Mouse (Mus musculus) midbrain, embryonic 15.5 days (tissue): ENCODE data around the gene Cenpe. TPM values are rescaled to one million over a fixed set of nuclear protein-coding genes. Genes with fewer than 3 reads are reported as not detected.

Experiments used
- ATAC-seq: fragments of 200-750 bp; cut with Nextera tagmentation; replicated peaks from 2 replicates; pipeline ENCODE4 v1.8.0; 2017; ENCODE audit warnings: moderate TSS enrichment
- H3K27ac ChIP-seq: fragments of 300-500 bp; sonication (generic); 2 replicates; pipeline ENCODE4 v1.5.1; 2015; ENCODE audit warnings: mild to moderate bottlenecking, inconsistent platforms
- H3K27me3 ChIP-seq: fragments of 300-500 bp; sonication (generic); replicated peaks from 2 replicates; pipeline ENCODE4 v1.6.1; 2015; ENCODE audit warnings: inconsistent platforms
- H3K36me3 ChIP-seq: fragments of 300-500 bp; sonication (generic); replicated peaks from 2 replicates; pipeline ENCODE4 v1.6.1; 2015; ENCODE audit warnings: inconsistent platforms
- H3K4me1 ChIP-seq: fragments of 300-500 bp; sonication (generic); 2 replicates; pipeline ENCODE4 v1.6.1; 2015; ENCODE audit warnings: inconsistent platforms
- H3K4me2 ChIP-seq: fragments of 300-500 bp; sonication (generic); 2 replicates; pipeline ENCODE4 v1.6.1; 2015; ENCODE audit warnings: inconsistent platforms, mild to moderate bottlenecking, moderate library complexity
- H3K4me3 ChIP-seq: fragments of 300-500 bp; sonication (generic); 2 replicates; pipeline ENCODE4 v1.5.1; 2015; ENCODE audit warnings: mild to moderate bottlenecking, inconsistent platforms
- H3K9ac ChIP-seq: fragments of 300-500 bp; sonication (generic); 2 replicates; pipeline ENCODE4 v1.6.1; 2015; ENCODE audit warnings: mild to moderate bottlenecking, inconsistent platforms
- H3K9me3 ChIP-seq: fragments of 300-500 bp; sonication (generic); 2 replicates; pipeline ENCODE4 v1.6.1; 2016; ENCODE audit warnings: inconsistent platforms
- WGBS: fragments of 180-500 bp; shearing (Covaris S2); methylation state at CpG from one replicate; pipeline ENCODE4 v1.1.7; 2015; ENCODE audit warnings: mixed read lengths; 5-methylcytosine and 5-hydroxymethylcytosine counted together
- polyA plus RNA-seq: library from polyadenylated mRNA; unstranded; fragments of >200 nt; fragmentation: Nextera tagmentation; extraction: Ambion mirVana; gene quantifications from 2 replicates; pipeline ENCODE4 v1.2.1, GENCODE M21; 2015

Cenpe gene
- polyA plus RNA-seq, 1 experiment from 2014 or later, result 3.4 TPM

- WGBS, result 86% methylated on average over 8 of the region's 8 CpGs
- Histone ChIP-seq H3K4me1 (no peaks in the 10 kb centered on the region), H3K4me2 (no peak overlapping the region), H3K4me3 (no peak overlapping the region), H3K27me3 (no peaks in the 10 kb centered on the region), H3K27ac (no peak overlapping the region), H3K9ac (no peak overlapping the region), H3K9me3 (no peaks in the 10 kb centered on the region), H3K36me3 (no peaks in the 10 kb centered on the region)
- no peak for ATAC-seq
Observed at GRCm38 (mm10) chr3:135288138-135288750, 75.9 kb downstream of the Cenpe start.

GRCm38 (mm10) chr3:135289148-135289547 lies 76.8 kb downstream of the Cenpe start:
- no peaks in the 10 kb centered on the region for H3K36me3 ChIP-seq
- H3K4me3 ChIP-seq, result no peak overlapping the region
- no peak overlapping the region for H3K9ac ChIP-seq
- WGBS, result 96% methylated on average over 1 of the region's 1 CpGs
- H3K27me3 ChIP-seq, result no peaks in the 10 kb centered on the region
- no peak overlapping the region for H3K27ac ChIP-seq
- no peak overlapping the region for H3K4me2 ChIP-seq
- no peak for ATAC-seq
- H3K4me1 ChIP-seq, result no peaks in the 10 kb centered on the region
- no peaks in the 10 kb centered on the region for H3K9me3 ChIP-seq

- peak; percentile 89 for ATAC-seq
- Histone ChIP-seq H3K9ac (no peak overlapping the region), H3K9me3 (no peaks in the 10 kb centered on the region), H3K4me1 (no peaks in the 10 kb centered on the region), H3K27me3 (no peaks in the 10 kb centered on the region), H3K36me3 (no peaks in the 10 kb centered on the region), H3K4me2 (no peak overlapping the region), H3K4me3 (no peak overlapping the region), H3K27ac (no peak overlapping the region)
- 100% methylated on average over 5 of the region's 7 CpGs for WGBS
Observed at GRCm38 (mm10) chr3:135290249-135290894, 78.0 kb downstream of the Cenpe start.

- Histone ChIP-seq H3K36me3 (no peaks in the 10 kb centered on the region), H3K27ac (no peak overlapping the region), H3K4me1 (no peaks in the 10 kb centered on the region), H3K4me3 (no peak overlapping the region), H3K9ac (no peak overlapping the region), H3K4me2 (no peak overlapping the region), H3K27me3 (no peaks in the 10 kb centered on the region), H3K9me3 (no peaks in the 10 kb centered on the region)
- 40% methylated on average over 7 of the region's 7 CpGs for WGBS
- 0 out of 2 replicates have a peak, but pooled peaks have one; percentile 22 for ATAC-seq
Observed at GRCm38 (mm10) chr3:135293703-135294102, 81.4 kb downstream of the Cenpe start.

- no peak overlapping the region for H3K4me2 ChIP-seq
- H3K9me3 ChIP-seq, result no peaks in the 10 kb centered on the region
- no peaks in the 10 kb centered on the region for H3K27me3 ChIP-seq
- no peak for ATAC-seq
- H3K27ac ChIP-seq, result no peak overlapping the region
- no peaks in the 10 kb centered on the region for H3K36me3 ChIP-seq
- no peak overlapping the region for H3K4me3 ChIP-seq
- 67% methylated on average over 1 of the region's 1 CpGs for WGBS
- H3K4me1 ChIP-seq, result no peaks in the 10 kb centered on the region
- H3K9ac ChIP-seq, result no peak overlapping the region
Observed at GRCm38 (mm10) chr3:135295559-135295958, 83.2 kb downstream of the Cenpe start.

GRCm38 (mm10) chr3:135298560-135298959 lies 86.2 kb downstream of the Cenpe start:
- Histone ChIP-seq H3K4me3 (no peak overlapping the region), H3K27ac (no peak overlapping the region), H3K27me3 (no peaks in the 10 kb centered on the region), H3K36me3 (no peaks in the 10 kb centered on the region), H3K4me2 (no peak overlapping the region), H3K9me3 (no peaks in the 10 kb centered on the region), H3K9ac (no peak overlapping the region), H3K4me1 (no peaks in the 10 kb centered on the region)
- WGBS, result 90% methylated on average over 3 of the region's 3 CpGs
- no peak for ATAC-seq

- no peaks in the 10 kb centered on the region for H3K9me3 ChIP-seq
- no peak for ATAC-seq
- no peak overlapping the region for H3K27ac ChIP-seq
- H3K27me3 ChIP-seq, result no peaks in the 10 kb centered on the region
- no peak overlapping the region for H3K4me2 ChIP-seq
- no peak overlapping the region for H3K4me3 ChIP-seq
- H3K9ac ChIP-seq, result no peak overlapping the region
- 0 out of 2 replicates have a peak, but pooled peaks cover 3% of the 10 kb centered on the region for H3K4me1 ChIP-seq
- WGBS, result 66% methylated on average over 6 of the region's 6 CpGs
- no peaks in the 10 kb centered on the region for H3K36me3 ChIP-seq
Observed at GRCm38 (mm10) chr3:135300081-135300480, 87.7 kb downstream of the Cenpe start.

- Histone ChIP-seq H3K4me3 (no peak overlapping the region), H3K9me3 (no peaks in the 10 kb centered on the region), H3K9ac (no peak overlapping the region), H3K4me1 (peaks cover 8% of the 10 kb centered on the region), H3K27ac (no peak overlapping the region), H3K36me3 (no peaks in the 10 kb centered on the region), H3K27me3 (0 out of 2 replicates have a peak, but pooled peaks cover 6% of the 10 kb centered on the region), H3K4me2 (no peak overlapping the region)
- ATAC-seq, result no peak
- WGBS, result 13% methylated on average over 6 of the region's 6 CpGs
Observed at GRCm38 (mm10) chr3:135304060-135304459, 91.7 kb downstream of the Cenpe start.

- Histone ChIP-seq H3K27me3 (0 out of 2 replicates have a peak, but pooled peaks cover 6% of the 10 kb centered on the region), H3K9ac (no peak overlapping the region), H3K27ac (no peak overlapping the region), H3K4me2 (no peak overlapping the region), H3K4me1 (peaks cover 8% of the 10 kb centered on the region), H3K4me3 (no peak overlapping the region), H3K9me3 (no peaks in the 10 kb centered on the region), H3K36me3 (no peaks in the 10 kb centered on the region)
- no peak for ATAC-seq
- 7% methylated on average over 9 of the region's 9 CpGs for WGBS
Observed at GRCm38 (mm10) chr3:135304566-135304965, 92.2 kb downstream of the Cenpe start.

- Histone ChIP-seq H3K9ac (0 out of 2 replicates have a peak within 1 kb of the TSS, but pooled peaks have one; percentile 0), H3K27ac (no peak within 1 kb of the TSS), H3K4me2 (peak within 1 kb of the TSS; percentile 53), H3K27me3 (0 out of 2 replicates have a peak, but pooled peaks cover 6% of the 10 kb centered on the region), H3K9me3 (no peaks in the 10 kb centered on the region), H3K4me3 (peak within 1 kb of the TSS; percentile 28), H3K36me3 (no peaks in the 10 kb centered on the region), H3K4me1 (peaks cover 8% of the 10 kb centered on the region)
- 14% methylated on average over 25 of the region's 28 CpGs for WGBS
- ATAC-seq, result peak; percentile 89
Observed at GRCm38 (mm10) chr3:135307411-135308259, 95.3 kb downstream of the Cenpe start, which contains the start of gene Slc9b2. Slc9b2 (plus strand) TSS chr3:135307700.

GRCm38 (mm10) chr3:135312916-135313491 lies 100.7 kb downstream of the Cenpe start:
- Histone ChIP-seq H3K9ac (no peak overlapping the region), H3K9me3 (no peaks in the 10 kb centered on the region), H3K36me3 (no peaks in the 10 kb centered on the region), H3K4me2 (no peak overlapping the region), H3K27ac (no peak overlapping the region), H3K4me1 (no peaks in the 10 kb centered on the region), H3K4me3 (no peak overlapping the region), H3K27me3 (0 out of 2 replicates have a peak, but pooled peaks cover 3% of the 10 kb centered on the region)
- WGBS, result 8% methylated on average over 2 of the region's 2 CpGs
- ATAC-seq, result no peak

GRCm38 (mm10) chr3:135313727-135314126 lies 101.4 kb downstream of the Cenpe start:
- Histone ChIP-seq H3K4me2 (no peak overlapping the region), H3K4me1 (no peaks in the 10 kb centered on the region), H3K36me3 (no peaks in the 10 kb centered on the region), H3K27me3 (no peaks in the 10 kb centered on the region), H3K4me3 (no peak overlapping the region), H3K27ac (no peak overlapping the region), H3K9me3 (no peaks in the 10 kb centered on the region), H3K9ac (no peak overlapping the region)
- peak; percentile 60 for ATAC-seq
- 26% methylated on average over 2 of the region's 2 CpGs for WGBS
